Mouse (Mus musculus) megakaryocyte, embryonic 14.5 days (primary cell): ENCODE results near the gene Me1. TPM values are rescaled to one million over a fixed set of nuclear protein-coding genes. Genes with fewer than 3 reads are reported as not detected.

Experiments used
- H3K27me3 ChIP-seq: replicated peaks from 2 replicates; pipeline ENCODE3; 2012; ENCODE audit warnings: inconsistent platforms
- H3K36me3 ChIP-seq: replicated peaks from 2 replicates; pipeline ENCODE3; 2012; ENCODE audit warnings: low read length, inconsistent platforms, mixed read lengths
- H3K4me1 ChIP-seq: 2 replicates; pipeline ENCODE4 v1.6.1; 2012; ENCODE audit warnings: inconsistent platforms
- H3K4me3 ChIP-seq: replicated peaks from 2 replicates; pipeline ENCODE3; 2012; ENCODE audit warnings: moderate library complexity, mild to moderate bottlenecking, inconsistent platforms
- H3K9me3 ChIP-seq: 2 replicates; pipeline ENCODE4 v1.6.1; 2012; ENCODE audit warnings: inconsistent platforms
- FLI1 ChIP-seq: IDR thresholded peaks from 2 replicates; pipeline ENCODE4 v1.6.1; 2012; ENCODE audit warnings: low read length, inconsistent platforms, mixed read lengths
- GATA1 ChIP-seq: IDR thresholded peaks from 3 replicates; pipeline ENCODE4 v1.6.1; 2012; ENCODE audit warnings: mixed read lengths, low read length, inconsistent platforms, borderline replicate concordance
- polyA plus RNA-seq: library from polyadenylated mRNA; stranded (reverse); fragments of >175 nt; gene quantifications from 2 replicates; pipeline ENCODE4 v1.2.3, GENCODE M21; 2012; ENCODE audit warnings: low replicate concordance; ENCODE audit not compliant: insufficient read depth

Me1 gene
- polyA plus RNA-seq, 1 experiment: 5.1 TPM

GRCm38 (mm10) chr9:86729084-86729483 lies 33.3 kb upstream of the Me1 start:
- no peaks in the 10 kb centered on the region for H3K36me3 ChIP-seq
- peaks cover 27% of the 10 kb centered on the region for H3K4me1 ChIP-seq
- no peak overlapping the region for H3K4me3 ChIP-seq
- H3K27me3 ChIP-seq: no peaks in the 10 kb centered on the region
- TF ChIP-seq GATA1: no peak
- no peak for TF ChIP-seq FLI1
- H3K9me3 ChIP-seq: no peaks in the 10 kb centered on the region

GRCm38 (mm10) chr9:86728214-86728814 lies 32.6 kb upstream of the Me1 start:
- H3K4me1 ChIP-seq: peaks cover 29% of the 10 kb centered on the region
- H3K27me3 ChIP-seq: no peaks in the 10 kb centered on the region
- H3K36me3 ChIP-seq: no peaks in the 10 kb centered on the region
- H3K9me3 ChIP-seq: no peaks in the 10 kb centered on the region
- no peak overlapping the region for H3K4me3 ChIP-seq
- TF ChIP-seq GATA1: no peak
- TF ChIP-seq FLI1: no peak

DNA sequence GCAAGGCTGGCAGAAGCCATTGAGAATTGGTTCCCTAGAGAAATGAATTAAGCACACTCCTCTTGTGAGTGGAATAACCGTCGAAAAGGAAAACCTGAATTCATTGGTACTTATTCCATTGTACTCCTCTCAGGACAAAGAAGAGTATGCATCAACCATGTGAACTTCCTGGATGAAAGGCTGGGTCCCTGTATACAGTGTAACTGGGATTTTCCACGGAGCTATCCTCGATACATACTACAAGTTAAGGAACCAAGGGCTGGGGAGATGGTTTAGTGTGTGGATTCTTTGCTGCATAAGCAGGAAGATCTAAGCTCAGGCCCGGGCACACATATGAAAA lies 30.6 kb upstream of the Me1 start:
- H3K4me3 ChIP-seq: no peak overlapping the region
- peaks cover 30% of the 10 kb centered on the region for H3K4me1 ChIP-seq
- H3K9me3 ChIP-seq: no peaks in the 10 kb centered on the region
- TF ChIP-seq GATA1: no peak
- TF ChIP-seq FLI1: no peak
- no peaks in the 10 kb centered on the region for H3K36me3 ChIP-seq
- no peaks in the 10 kb centered on the region for H3K27me3 ChIP-seq

DNA sequence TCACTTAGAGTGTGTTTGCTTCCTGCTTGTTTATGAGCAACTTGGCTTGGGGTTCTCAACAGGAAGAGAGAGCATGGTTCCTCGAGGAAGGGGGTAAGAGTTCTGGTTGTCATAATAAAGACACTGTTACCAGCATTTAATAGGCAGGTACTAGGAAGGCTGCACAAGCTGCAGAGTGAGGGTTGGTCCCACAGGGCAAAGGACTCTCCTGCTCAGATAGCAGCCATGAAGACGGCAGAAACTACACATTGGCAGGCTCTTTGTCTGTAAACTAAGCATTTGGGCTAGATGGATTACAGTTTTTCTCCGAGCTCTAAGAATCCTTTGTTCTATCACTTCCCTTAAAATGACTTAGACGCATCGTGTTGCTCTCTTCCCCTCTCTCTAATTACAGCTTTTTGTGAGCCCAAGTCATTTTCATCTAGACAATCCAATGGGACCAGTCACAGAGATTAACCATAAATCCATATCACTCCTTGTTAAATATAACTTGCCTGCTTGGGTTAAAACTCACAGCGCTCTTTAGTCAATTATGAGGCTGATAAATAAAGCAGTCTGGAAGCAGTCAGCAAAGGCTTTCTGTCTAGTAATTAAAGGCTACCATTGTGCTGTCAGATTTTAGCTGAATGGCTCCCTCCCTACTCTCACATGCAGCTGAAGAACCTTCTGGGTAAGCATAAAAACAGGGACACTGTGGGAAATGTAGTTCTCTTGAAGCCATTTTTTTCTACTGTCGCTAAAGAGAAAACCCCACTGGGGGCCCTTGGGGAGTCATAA lies 30.0 kb upstream of the Me1 start:
- no peaks in the 10 kb centered on the region for H3K9me3 ChIP-seq
- H3K4me3 ChIP-seq: no peak overlapping the region
- no peaks in the 10 kb centered on the region for H3K36me3 ChIP-seq
- peaks cover 30% of the 10 kb centered on the region for H3K4me1 ChIP-seq
- no peaks in the 10 kb centered on the region for H3K27me3 ChIP-seq
- no peak for TF ChIP-seq FLI1
- no peak for TF ChIP-seq GATA1

GRCm38 (mm10) chr9:86725066-86725465 lies 29.3 kb upstream of the Me1 start:
- H3K4me3 ChIP-seq: no peak overlapping the region
- H3K4me1 ChIP-seq: peaks cover 30% of the 10 kb centered on the region
- H3K36me3 ChIP-seq: no peaks in the 10 kb centered on the region
- H3K9me3 ChIP-seq: no peaks in the 10 kb centered on the region
- no peaks in the 10 kb centered on the region for H3K27me3 ChIP-seq
- TF ChIP-seq GATA1 (no peak), FLI1 (no peak)

GRCm38 (mm10) chr9:86720794-86721193 lies 25.0 kb upstream of the Me1 start:
- no peaks in the 10 kb centered on the region for H3K27me3 ChIP-seq
- no peaks in the 10 kb centered on the region for H3K36me3 ChIP-seq
- no peak for TF ChIP-seq FLI1
- TF ChIP-seq GATA1: no peak
- no peak overlapping the region for H3K4me3 ChIP-seq
- H3K9me3 ChIP-seq: no peaks in the 10 kb centered on the region
- peaks cover 7% of the 10 kb centered on the region; the same call in 1 of the 2 replicates for H3K4me1 ChIP-seq

DNA sequence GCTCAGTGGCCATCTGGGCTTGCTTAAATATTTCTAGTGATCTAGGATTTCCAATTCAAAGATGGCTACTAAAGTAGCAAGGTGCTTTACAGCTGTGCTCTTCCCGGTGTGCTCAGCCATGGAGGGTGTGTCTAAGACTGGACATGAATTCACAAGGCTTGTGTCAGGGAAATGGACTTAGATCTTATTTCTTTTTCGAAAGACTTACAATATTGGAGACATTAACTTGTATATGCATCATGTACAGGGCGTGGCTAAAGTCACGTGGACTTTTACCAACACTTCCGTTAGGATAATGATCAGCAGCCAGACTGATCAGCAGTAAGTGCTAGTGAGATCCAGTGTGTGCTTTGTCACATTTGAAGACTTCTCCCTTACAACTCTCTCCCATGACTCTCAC lies 24.5 kb upstream of the Me1 start:
- H3K36me3 ChIP-seq: no peaks in the 10 kb centered on the region
- H3K27me3 ChIP-seq: no peaks in the 10 kb centered on the region
- no peaks in the 10 kb centered on the region for H3K9me3 ChIP-seq
- TF ChIP-seq FLI1 (no peak), GATA1 (no peak)
- peaks cover 7% of the 10 kb centered on the region; the same call in 1 of the 2 replicates for H3K4me1 ChIP-seq
- H3K4me3 ChIP-seq: no peak overlapping the region

- TF ChIP-seq FLI1: no peak
- no peak for TF ChIP-seq GATA1
- Histone ChIP-seq H3K4me3 (no peak overlapping the region), H3K9me3 (no peaks in the 10 kb centered on the region), H3K36me3 (no peaks in the 10 kb centered on the region), H3K4me1 (peaks cover 4% of the 10 kb centered on the region; the same call in 1 of the 2 replicates), H3K27me3 (no peaks in the 10 kb centered on the region)
Measured at GRCm38 (mm10) chr9:86717119-86717518, 21.4 kb upstream of the Me1 start.

DNA sequence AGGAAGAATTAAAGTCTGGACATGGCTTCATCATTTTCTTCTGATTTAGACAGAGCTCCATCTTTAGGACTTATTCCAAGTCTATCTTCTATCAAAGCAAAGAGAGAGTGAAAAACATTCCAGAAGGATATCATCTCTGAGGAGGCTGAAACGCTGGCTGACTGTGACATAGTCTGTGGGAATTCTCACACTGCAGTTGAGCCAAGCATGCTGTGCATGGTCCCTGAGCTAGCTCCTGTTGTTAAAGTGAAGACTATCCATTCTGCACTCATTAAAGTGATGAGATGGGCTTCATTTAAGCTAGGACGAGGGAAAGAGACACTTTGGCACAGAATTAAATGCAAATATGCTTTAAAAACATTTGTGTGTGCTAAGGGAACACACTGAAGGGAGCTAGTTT lies 20.8 kb upstream of the Me1 start:
- Histone ChIP-seq H3K9me3 (no peaks in the 10 kb centered on the region), H3K27me3 (no peaks in the 10 kb centered on the region), H3K4me3 (no peak overlapping the region), H3K4me1 (peaks cover 4% of the 10 kb centered on the region; the same call in 1 of the 2 replicates), H3K36me3 (no peaks in the 10 kb centered on the region)
- no peak for TF ChIP-seq GATA1
- no peak for TF ChIP-seq FLI1

DNA sequence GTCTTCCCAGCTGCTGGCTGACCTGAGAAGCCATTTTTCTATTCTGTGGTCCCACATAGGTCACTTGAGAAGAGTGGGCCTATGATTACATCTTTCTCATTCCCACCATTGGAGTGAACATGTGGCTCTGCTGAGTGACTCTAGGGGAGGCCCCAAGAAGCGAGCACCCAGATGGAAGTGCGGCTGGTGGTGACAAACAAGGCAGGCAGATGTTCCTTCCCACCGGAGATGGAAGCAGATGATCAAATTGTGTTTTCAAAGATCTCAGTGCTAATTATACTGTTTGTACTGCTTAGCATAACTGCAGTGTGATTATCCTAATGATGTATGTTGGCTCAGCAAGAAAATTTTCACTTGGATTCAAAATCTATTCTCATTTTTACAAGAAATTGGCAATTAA lies 18.3 kb upstream of the Me1 start:
- Histone ChIP-seq H3K4me3 (no peak overlapping the region), H3K4me1 (peaks cover 4% of the 10 kb centered on the region; the same call in 1 of the 2 replicates), H3K36me3 (no peaks in the 10 kb centered on the region), H3K27me3 (no peaks in the 10 kb centered on the region), H3K9me3 (no peaks in the 10 kb centered on the region)
- no peak for TF ChIP-seq FLI1
- no peak for TF ChIP-seq GATA1
